Mouse (Mus musculus): Measurements from ENCODE around the gene Tmc6. TPM values are rescaled to one million over a fixed set of nuclear protein-coding genes. Genes with fewer than 3 reads are reported as not detected.

The Tmc6 gene
- polyA plus RNA-seq, 1 experiment from 2014 or later: 4.2 TPM

- ATAC-seq: no peak
- Histone ChIP-seq H3K4me3 (ENCODE audit: low read depth, low read length) (no peak overlapping the region), H3K27ac (ENCODE audit: low read length) (no peak overlapping the region), H3K4me2 (ENCODE audit: low read length) (no peak overlapping the region), H3K9ac (ENCODE audit: low read depth, low read length) (no peak overlapping the region), H3K36me3 (ENCODE audit: control insufficient read depth, insufficient read depth, low read length) (peaks cover 70% of the 10 kb centered on the region), H3K4me1 (ENCODE audit: control insufficient read depth, insufficient read depth, low read length) (no peaks in the 10 kb centered on the region), H3K9me3 (replicated peaks; ENCODE audit: control insufficient read depth, low read length, poor library complexity, severe bottlenecking) (no peaks in the 10 kb centered on the region), H3K27me3 (ENCODE audit: control insufficient read depth, insufficient read depth, low read depth, low read length) (no peaks in the 10 kb centered on the region)
- WGBS: 96% methylated on average over 7 of the region's 7 CpGs
Observed at GRCm38 (mm10) chr11:117755891-117756290, 26.1 kb downstream of the Tmc6 start.

GRCm38 (mm10) chr11:117751544-117751943 is 30.5 kb downstream of the Tmc6 start:
- Histone ChIP-seq H3K9ac (ENCODE audit: low read depth, low read length) (no peak overlapping the region), H3K36me3 (ENCODE audit: control insufficient read depth, insufficient read depth, low read length) (peaks cover 66% of the 10 kb centered on the region), H3K4me3 (ENCODE audit: low read depth, low read length) (no peak overlapping the region), H3K27me3 (ENCODE audit: control insufficient read depth, insufficient read depth, low read depth, low read length) (no peaks in the 10 kb centered on the region), H3K4me1 (ENCODE audit: control insufficient read depth, insufficient read depth, low read length) (no peaks in the 10 kb centered on the region), H3K4me2 (ENCODE audit: low read length) (no peak overlapping the region), H3K27ac (ENCODE audit: low read length) (no peak overlapping the region), H3K9me3 (replicated peaks; ENCODE audit: control insufficient read depth, low read length, poor library complexity, severe bottlenecking) (no peaks in the 10 kb centered on the region)
- WGBS: 93% methylated on average over 6 of the region's 6 CpGs
- no peak for ATAC-seq

GRCm38 (mm10) chr11:117749414-117749813 is 32.6 kb downstream of the Tmc6 start:
- no peaks in the 10 kb centered on the region for H3K9me3 ChIP-seq (replicated peaks; ENCODE audit: control insufficient read depth, low read length, poor library complexity, severe bottlenecking)
- ATAC-seq: no peak

GRCm38 (mm10) chr11:117748628-117749027 is 33.4 kb downstream of the Tmc6 start:
- no peaks in the 10 kb centered on the region for H3K4me1 ChIP-seq (ENCODE audit: control insufficient read depth, insufficient read depth, low read length)
- no peak for ATAC-seq
- no peak overlapping the region for H3K9ac ChIP-seq (ENCODE audit: low read depth, low read length)
- H3K27me3 ChIP-seq (ENCODE audit: control insufficient read depth, insufficient read depth, low read depth, low read length): no peaks in the 10 kb centered on the region
- no peak overlapping the region for H3K4me2 ChIP-seq (ENCODE audit: low read length)
- no peak overlapping the region for H3K4me3 ChIP-seq (ENCODE audit: low read depth, low read length)
- WGBS: 92% methylated on average over 4 of the region's 4 CpGs
- no peak overlapping the region for H3K27ac ChIP-seq (ENCODE audit: low read length)
- peaks cover 48% of the 10 kb centered on the region for H3K36me3 ChIP-seq (ENCODE audit: control insufficient read depth, insufficient read depth, low read length)
- no peaks in the 10 kb centered on the region for H3K9me3 ChIP-seq (replicated peaks; ENCODE audit: control insufficient read depth, low read length, poor library complexity, severe bottlenecking)

More at GRCm38 (mm10) chr11:117749414-117749813, 32.6 kb downstream of the Tmc6 start:
- WGBS: 92% methylated on average over 10 of the region's 10 CpGs
- Histone ChIP-seq H3K4me3 (ENCODE audit: low read depth, low read length) (no peak overlapping the region), H3K9ac (ENCODE audit: low read depth, low read length) (no peak overlapping the region), H3K36me3 (ENCODE audit: control insufficient read depth, insufficient read depth, low read length) (peaks cover 50% of the 10 kb centered on the region), H3K27me3 (ENCODE audit: control insufficient read depth, insufficient read depth, low read depth, low read length) (no peaks in the 10 kb centered on the region), H3K27ac (ENCODE audit: low read length) (no peak overlapping the region), H3K4me2 (ENCODE audit: low read length) (no peak overlapping the region), H3K4me1 (ENCODE audit: control insufficient read depth, insufficient read depth, low read length) (no peaks in the 10 kb centered on the region)

GRCm38 (mm10) chr11:117743454-117744030 is 38.5 kb downstream of the Tmc6 start:
- H3K9me3 ChIP-seq (replicated peaks; ENCODE audit: control insufficient read depth, low read length, poor library complexity, severe bottlenecking): no peaks in the 10 kb centered on the region
- H3K4me1 ChIP-seq (ENCODE audit: control insufficient read depth, insufficient read depth, low read length): no peaks in the 10 kb centered on the region
- no peaks in the 10 kb centered on the region for H3K27me3 ChIP-seq (ENCODE audit: control insufficient read depth, insufficient read depth, low read depth, low read length)
- H3K27ac ChIP-seq (ENCODE audit: low read length): no peak overlapping the region
- H3K36me3 ChIP-seq (ENCODE audit: control insufficient read depth, insufficient read depth, low read length): peaks cover 56% of the 10 kb centered on the region
- no peak overlapping the region for H3K4me3 ChIP-seq (ENCODE audit: low read depth, low read length)
- no peak for ATAC-seq
- whole genome bisulfite sequencing: 82% methylated on average over 4 of the region's 4 CpGs
- H3K9ac ChIP-seq (ENCODE audit: low read depth, low read length): no peak overlapping the region
- H3K4me2 ChIP-seq (ENCODE audit: low read length): no peak overlapping the region

- H3K36me3 ChIP-seq (ENCODE audit: control insufficient read depth, insufficient read depth, low read length): peaks cover 59% of the 10 kb centered on the region
- no peaks in the 10 kb centered on the region for H3K4me1 ChIP-seq (ENCODE audit: control insufficient read depth, insufficient read depth, low read length)
- no peak overlapping the region for H3K4me3 ChIP-seq (ENCODE audit: low read depth, low read length)
- 91% methylated on average over 8 of the region's 8 CpGs for WGBS
- no peak for ATAC-seq
- H3K27me3 ChIP-seq (ENCODE audit: control insufficient read depth, insufficient read depth, low read depth, low read length): no peaks in the 10 kb centered on the region
- no peak overlapping the region for H3K4me2 ChIP-seq (ENCODE audit: low read length)
- H3K27ac ChIP-seq (ENCODE audit: low read length): no peak overlapping the region
- no peaks in the 10 kb centered on the region for H3K9me3 ChIP-seq (replicated peaks; ENCODE audit: control insufficient read depth, low read length, poor library complexity, severe bottlenecking)
- H3K9ac ChIP-seq (ENCODE audit: low read depth, low read length): no peak overlapping the region
Observed at GRCm38 (mm10) chr11:117742715-117743114, 39.3 kb downstream of the Tmc6 start.

GRCm38 (mm10) chr11:117742243-117742642 is 39.8 kb downstream of the Tmc6 start:
- Histone ChIP-seq H3K27me3 (ENCODE audit: control insufficient read depth, insufficient read depth, low read depth, low read length) (no peaks in the 10 kb centered on the region), H3K4me2 (ENCODE audit: low read length) (no peak overlapping the region), H3K4me1 (ENCODE audit: control insufficient read depth, insufficient read depth, low read length) (no peaks in the 10 kb centered on the region), H3K4me3 (ENCODE audit: low read depth, low read length) (no peak overlapping the region), H3K27ac (ENCODE audit: low read length) (no peak overlapping the region), H3K9me3 (replicated peaks; ENCODE audit: control insufficient read depth, low read length, poor library complexity, severe bottlenecking) (no peaks in the 10 kb centered on the region), H3K9ac (ENCODE audit: low read depth, low read length) (no peak overlapping the region), H3K36me3 (ENCODE audit: control insufficient read depth, insufficient read depth, low read length) (peaks cover 59% of the 10 kb centered on the region)
- 88% methylated on average over 8 of the region's 8 CpGs for WGBS
- no peak for ATAC-seq

GRCm38 (mm10) chr11:117741128-117741527 is 40.9 kb downstream of the Tmc6 start:
- H3K36me3 ChIP-seq (ENCODE audit: control insufficient read depth, insufficient read depth, low read length): peaks cover 64% of the 10 kb centered on the region
- H3K27me3 ChIP-seq (ENCODE audit: control insufficient read depth, insufficient read depth, low read depth, low read length): no peaks in the 10 kb centered on the region
- H3K4me2 ChIP-seq (ENCODE audit: low read length): no peak overlapping the region
- WGBS: 91% methylated on average over 6 of the region's 6 CpGs
- H3K9ac ChIP-seq (ENCODE audit: low read depth, low read length): no peak overlapping the region
- no peak overlapping the region for H3K4me3 ChIP-seq (ENCODE audit: low read depth, low read length)
- H3K4me1 ChIP-seq (ENCODE audit: control insufficient read depth, insufficient read depth, low read length): no peaks in the 10 kb centered on the region
- ATAC-seq: no peak
- H3K27ac ChIP-seq (ENCODE audit: low read length): no peak overlapping the region
- no peaks in the 10 kb centered on the region for H3K9me3 ChIP-seq (replicated peaks; ENCODE audit: control insufficient read depth, low read length, poor library complexity, severe bottlenecking)

- peaks cover 64% of the 10 kb centered on the region for H3K36me3 ChIP-seq (ENCODE audit: control insufficient read depth, insufficient read depth, low read length)
- no peak overlapping the region for H3K27ac ChIP-seq (ENCODE audit: low read length)
- H3K27me3 ChIP-seq (ENCODE audit: control insufficient read depth, insufficient read depth, low read depth, low read length): no peaks in the 10 kb centered on the region
- H3K4me3 ChIP-seq (ENCODE audit: low read depth, low read length): no peak overlapping the region
- WGBS: 91% methylated on average over 5 of the region's 5 CpGs
- H3K4me1 ChIP-seq (ENCODE audit: control insufficient read depth, insufficient read depth, low read length): no peaks in the 10 kb centered on the region
- no peak overlapping the region for H3K9ac ChIP-seq (ENCODE audit: low read depth, low read length)
- H3K4me2 ChIP-seq (ENCODE audit: low read length): no peak overlapping the region
- ATAC-seq: no peak
- no peaks in the 10 kb centered on the region for H3K9me3 ChIP-seq (replicated peaks; ENCODE audit: control insufficient read depth, low read length, poor library complexity, severe bottlenecking)
Observed at GRCm38 (mm10) chr11:117738123-117738522, 43.9 kb downstream of the Tmc6 start.

Measured in midbrain, embryonic 16.5 days (tissue).